Mouse (Mus musculus) heart, embryonic 14.5 days (tissue): Measurements from ENCODE around the gene Slc13a4. TPM values are rescaled to one million over a fixed set of nuclear protein-coding genes. Genes with fewer than 3 reads are reported as not detected.

Experiments
- polyA plus RNA-seq: library from polyadenylated mRNA; unstranded; fragments of >200 nt; fragmentation: Nextera tagmentation; extraction: Ambion mirVana; gene quantifications from 2 replicates; pipeline ENCODE4 v1.2.1, GENCODE M21; 2014

Gene Slc13a4
- polyA plus RNA-seq, 1 experiment from 2014 or later, result 1.3 TPM

Other genes with a start within 250 kb of the Slc13a4 start
- gene Cnot4, start 174.4 kb downstream of the Slc13a4 start, polyA plus RNA-seq, result 18.7 and 20.8 TPM in 2 replicates
- gene Nup205, start 130.7 kb downstream of the Slc13a4 start, polyA plus RNA-seq, result 28.6 and 30.7 TPM in 2 replicates
- 0.32 and 0.93 TPM in 2 replicates for gene Fam180a, start 18.0 kb upstream of the Slc13a4 start, polyA plus RNA-seq
- 81.3 and 83.5 TPM in 2 replicates for gene Mtpn, start 231.8 kb upstream of the Slc13a4 start, polyA plus RNA-seq